Mouse (Mus musculus) neural tube, embryonic 14.5 days (tissue): ENCODE results near the gene C2cd3. TPM values are rescaled to one million over a fixed set of nuclear protein-coding genes. Genes with fewer than 3 reads are reported as not detected.
A peak's percentile ranks its signal among the peaks of the same experiment; 100 is the strongest.

Experiments
- ATAC-seq: fragments of 200-750 bp; cut with Nextera tagmentation; 2 replicates; pipeline ENCODE4 v1.8.0; 2017; ENCODE audit warnings: low read depth, mild to moderate bottlenecking, moderate TSS enrichment, moderate library complexity
- H3K27ac ChIP-seq: fragments of 300-500 bp; sonication (generic); 2 replicates; pipeline ENCODE4 v1.5.1; 2014; ENCODE audit warnings: low read depth, mild to moderate bottlenecking, control low read depth, low read length, moderate library complexity, mixed read lengths
- H3K27me3 ChIP-seq: fragments of 300-500 bp; sonication (generic); 2 replicates; pipeline ENCODE4 v1.6.1; 2014; ENCODE audit warnings: low read length; ENCODE audit not compliant: control insufficient read depth, insufficient read depth
- H3K36me3 ChIP-seq: fragments of 300-500 bp; sonication (generic); 2 replicates; pipeline ENCODE4 v1.6.1; 2014; ENCODE audit warnings: low read length, mixed read lengths; ENCODE audit not compliant: control insufficient read depth, insufficient read depth
- H3K4me1 ChIP-seq: fragments of 300-500 bp; sonication (generic); 2 replicates; pipeline ENCODE4 v1.6.1; 2014; ENCODE audit warnings: low read length; ENCODE audit not compliant: control insufficient read depth, insufficient read depth
- H3K4me2 ChIP-seq: fragments of 300-500 bp; sonication (generic); 2 replicates; pipeline ENCODE4 v1.6.1; 2014; ENCODE audit warnings: mild to moderate bottlenecking, low read depth, low read length, control low read depth
- H3K4me3 ChIP-seq: fragments of 300-500 bp; sonication (generic); 2 replicates; pipeline ENCODE4 v1.5.1; 2014; ENCODE audit warnings: low read depth, low read length, control low read depth, mixed read lengths
- H3K9ac ChIP-seq: fragments of 300-500 bp; sonication (generic); replicated peaks from 2 replicates; pipeline ENCODE4 v1.6.1; 2014; ENCODE audit warnings: low read depth, mild to moderate bottlenecking, control low read depth, low read length, mixed read lengths
- H3K9me3 ChIP-seq: fragments of 300-500 bp; sonication (generic); 2 replicates; pipeline ENCODE4 v1.6.1; 2016; ENCODE audit warnings: low read length; ENCODE audit not compliant: control insufficient read depth
- WGBS: fragments of 180-500 bp; shearing (Covaris S2); extraction: QIAGEN DNeasy Blood & Tissue Kit; methylation state at CpG from one replicate; pipeline ENCODE4 v1.1.7; 2014; 5-methylcytosine and 5-hydroxymethylcytosine counted together
- polyA plus RNA-seq: library from polyadenylated mRNA; unstranded; fragments of >200 nt; fragmentation: Nextera tagmentation; extraction: Ambion mirVana; gene quantifications from 2 replicates; pipeline ENCODE4 v1.2.1, GENCODE M21; 2014

Gene C2cd3
- polyA plus RNA-seq, 1 experiment from 2014 or later, result 22.9 TPM

DNA sequence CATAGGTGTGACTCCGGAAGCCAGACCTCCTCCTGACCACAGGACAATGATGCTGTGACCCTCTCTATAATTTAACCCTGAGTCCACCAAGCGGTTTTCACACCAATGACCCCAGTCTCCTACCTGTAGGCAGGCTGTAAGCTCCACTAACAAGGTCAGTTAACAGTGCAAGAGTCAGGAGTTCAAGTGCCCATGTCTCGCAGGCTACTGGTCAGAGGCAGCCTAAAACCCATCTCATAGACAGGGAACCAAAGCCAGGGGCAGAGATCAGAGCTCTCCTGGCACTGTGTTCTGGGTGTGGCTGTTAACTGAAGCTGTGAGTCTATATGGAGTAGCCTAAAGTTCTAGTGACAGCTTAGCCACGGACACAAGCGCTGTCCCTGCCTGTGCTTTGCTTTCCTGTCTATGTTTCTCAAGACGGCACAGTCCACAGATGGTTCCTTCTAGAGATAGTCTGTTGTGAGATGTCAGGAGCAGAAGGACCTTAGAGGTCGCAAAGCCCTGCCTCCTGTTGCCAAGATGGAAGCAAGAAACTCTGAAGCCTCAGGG is 130.4 kb downstream of the C2cd3 start:
- Histone ChIP-seq H3K9ac (no peak overlapping the region), H3K9me3 (no peaks in the 10 kb centered on the region), H3K4me1 (no peaks in the 10 kb centered on the region), H3K27ac (no peak overlapping the region), H3K4me2 (no peak overlapping the region), H3K4me3 (no peak overlapping the region), H3K27me3 (no peaks in the 10 kb centered on the region), H3K36me3 (0 out of 2 replicates have a peak, but pooled peaks cover 2% of the 10 kb centered on the region)
- ATAC-seq, result no peak
- 83% methylated on average over 7 of the region's 7 CpGs for WGBS

- no peak overlapping the region for H3K4me3 ChIP-seq
- H3K27ac ChIP-seq, result no peak overlapping the region
- H3K4me1 ChIP-seq, result no peaks in the 10 kb centered on the region
- no peaks in the 10 kb centered on the region for H3K9me3 ChIP-seq
- no peak for ATAC-seq
- H3K36me3 ChIP-seq, result 0 out of 2 replicates have a peak, but pooled peaks cover 2% of the 10 kb centered on the region
- H3K27me3 ChIP-seq, result no peaks in the 10 kb centered on the region
- H3K4me2 ChIP-seq, result no peak overlapping the region
- 84% methylated on average over 5 of the region's 5 CpGs for WGBS
- H3K9ac ChIP-seq, result no peak overlapping the region
These were observed 131.0 kb downstream of the C2cd3 start for GRCm38 (mm10) chr7:100503076-100503475.

GRCm38 (mm10) chr7:100504740-100505487 is 132.9 kb downstream of the C2cd3 start:
- Histone ChIP-seq H3K27ac (no peak overlapping the region), H3K9ac (no peak overlapping the region), H3K4me2 (no peak overlapping the region), H3K9me3 (no peaks in the 10 kb centered on the region), H3K4me1 (no peaks in the 10 kb centered on the region), H3K36me3 (no peaks in the 10 kb centered on the region), H3K4me3 (no peak overlapping the region), H3K27me3 (no peaks in the 10 kb centered on the region)
- ATAC-seq, result no peak
- 88% methylated on average over 13 of the region's 13 CpGs for WGBS

GRCm38 (mm10) chr7:100506494-100506893 is 134.5 kb downstream of the C2cd3 start:
- H3K4me1 ChIP-seq, result no peaks in the 10 kb centered on the region
- H3K36me3 ChIP-seq, result no peaks in the 10 kb centered on the region
- H3K27me3 ChIP-seq, result no peaks in the 10 kb centered on the region
- WGBS, result 73% methylated on average over 4 of the region's 4 CpGs
- H3K4me3 ChIP-seq, result no peak overlapping the region
- H3K9ac ChIP-seq, result no peak overlapping the region
- no peak overlapping the region for H3K27ac ChIP-seq
- no peak overlapping the region for H3K4me2 ChIP-seq
- ATAC-seq, result no peak
- no peaks in the 10 kb centered on the region for H3K9me3 ChIP-seq

DNA sequence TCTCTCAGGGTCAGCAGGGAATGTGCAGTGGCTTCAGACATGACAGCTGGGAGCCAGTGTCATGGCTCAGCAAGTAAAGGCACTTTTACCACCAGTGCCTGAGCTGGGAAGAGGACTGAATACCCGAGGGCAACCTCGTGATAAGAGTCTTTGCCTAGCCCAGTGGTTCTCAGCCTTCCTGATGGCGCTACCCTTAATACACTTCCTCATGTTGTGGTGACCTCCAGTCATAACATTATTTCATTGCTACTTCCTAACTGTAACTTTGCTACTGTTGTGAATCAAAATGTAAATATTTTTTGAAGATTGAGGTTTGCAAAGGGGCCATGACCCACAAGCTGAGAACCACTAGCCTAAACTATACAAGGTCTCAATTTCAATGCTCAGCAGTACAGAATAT is 136.6 kb downstream of the C2cd3 start:
- H3K27ac ChIP-seq, result no peak overlapping the region
- no peak overlapping the region for H3K4me2 ChIP-seq
- ATAC-seq, result no peak
- 43% methylated on average over 3 of the region's 3 CpGs for WGBS
- H3K36me3 ChIP-seq, result no peaks in the 10 kb centered on the region
- H3K4me1 ChIP-seq, result no peaks in the 10 kb centered on the region
- H3K27me3 ChIP-seq, result no peaks in the 10 kb centered on the region
- no peak overlapping the region for H3K4me3 ChIP-seq
- no peak overlapping the region for H3K9ac ChIP-seq
- H3K9me3 ChIP-seq, result no peaks in the 10 kb centered on the region

DNA sequence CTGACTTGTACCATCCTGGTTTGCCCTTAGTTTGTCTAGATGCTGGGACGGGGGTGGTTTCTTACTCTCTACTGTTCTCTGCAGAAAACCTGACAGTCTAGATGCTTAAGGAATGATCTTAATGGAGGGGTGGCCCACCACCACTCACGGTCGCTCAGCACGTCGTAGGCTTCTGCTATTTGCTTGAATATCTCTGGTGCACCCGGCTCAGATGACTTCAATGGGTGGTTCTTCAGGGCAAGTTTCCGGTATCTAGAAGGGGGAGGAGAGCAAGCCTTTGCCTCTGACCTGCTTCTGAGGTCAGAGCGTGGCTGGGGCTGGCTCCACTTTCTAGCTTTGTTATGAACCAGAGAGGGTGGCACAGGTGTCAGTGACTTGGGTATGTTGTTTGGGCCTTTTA is 139.6 kb downstream of the C2cd3 start:
- no peak for ATAC-seq
- H3K4me1 ChIP-seq, result no peaks in the 10 kb centered on the region
- no peak overlapping the region for H3K4me2 ChIP-seq
- H3K9ac ChIP-seq, result no peak overlapping the region
- no peaks in the 10 kb centered on the region for H3K27me3 ChIP-seq
- WGBS, result 89% methylated on average over 8 of the region's 8 CpGs
- no peak overlapping the region for H3K4me3 ChIP-seq
- no peaks in the 10 kb centered on the region for H3K36me3 ChIP-seq
- no peaks in the 10 kb centered on the region for H3K9me3 ChIP-seq
- no peak overlapping the region for H3K27ac ChIP-seq

DNA sequence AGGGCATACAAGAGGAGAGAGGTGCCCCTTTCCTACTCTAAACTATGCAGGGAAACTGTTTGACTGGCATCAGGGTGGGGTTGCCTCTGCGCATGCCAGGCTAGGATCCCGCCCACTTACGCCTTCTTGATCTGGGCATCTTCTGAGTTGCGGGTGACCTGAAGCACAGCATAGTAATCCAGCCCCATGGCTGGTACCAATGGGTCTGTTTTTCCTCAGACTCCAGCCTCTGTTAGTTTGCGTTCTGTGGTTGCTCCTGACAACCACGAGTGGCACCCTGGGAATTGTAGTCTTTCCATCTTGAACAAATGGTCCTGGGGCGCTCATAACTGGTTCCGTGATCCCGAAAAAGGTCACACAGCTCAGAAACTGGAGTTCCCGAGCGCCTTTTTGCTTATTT is 142.5 kb downstream of the C2cd3 start, which contains the start of gene Dnajb13:
Gene Dnajb13 (minus strand): TSS at position 388 of the 400 bp plus-strand sequence.
- Histone ChIP-seq H3K4me2 (0 out of 2 replicates have a peak within 1 kb of the TSS, but pooled peaks have one; percentile 11), H3K27ac (no peak within 1 kb of the TSS), H3K4me1 (no peaks in the 10 kb centered on the region), H3K9me3 (no peaks in the 10 kb centered on the region), H3K36me3 (no peaks in the 10 kb centered on the region), H3K9ac (no peak within 1 kb of the TSS), H3K27me3 (no peaks in the 10 kb centered on the region), H3K4me3 (no peak within 1 kb of the TSS)
- WGBS, result 43% methylated on average over 11 of the region's 11 CpGs
- peak; percentile 38; the same call in 1 of the 2 replicates for ATAC-seq

Other genes with a start within 250 kb of the C2cd3 start
- 17.6 and 19.1 TPM in 2 replicates for gene Lipt2, start 213.0 kb upstream of the C2cd3 start, polyA plus RNA-seq
- gene Kcne3, start 195.7 kb upstream of the C2cd3 start, polyA plus RNA-seq, result 0.62 TPM in 1 of 2 replicates, not detected in the other
- gene Pgm2l1, start 144.8 kb upstream of the C2cd3 start, polyA plus RNA-seq, result 31.0 and 38.5 TPM in 2 replicates
- 15.8 and 16.2 TPM in 2 replicates for gene P4ha3, start 86.7 kb upstream of the C2cd3 start, polyA plus RNA-seq
- 155 and 163 TPM in 2 replicates for gene Ppme1, start 74 bp downstream of the C2cd3 start, polyA plus RNA-seq
- not detected in 2 replicates for gene Ucp3, start 100.8 kb downstream of the C2cd3 start, polyA plus RNA-seq
- 47.8 and 58.3 TPM in 2 replicates for gene Ucp2, start 121.1 kb downstream of the C2cd3 start, polyA plus RNA-seq
- 2.4 and 4.2 TPM in 2 replicates for gene Dnajb13, start 142.7 kb downstream of the C2cd3 start, polyA plus RNA-seq
- gene Coa4, start 164.8 kb downstream of the C2cd3 start, polyA plus RNA-seq, result 15.2 and 18.1 TPM in 2 replicates
- 324 and 339 TPM in 2 replicates for gene Rab6a, start 235.2 kb downstream of the C2cd3 start, polyA plus RNA-seq
- gene Mrpl48, start 236.1 kb downstream of the C2cd3 start, polyA plus RNA-seq, result 87.5 and 88.7 TPM in 2 replicates